Mouse (Mus musculus): ENCODE measurements around the gene Exoc6b. TPM values are rescaled to one million over a fixed set of nuclear protein-coding genes. Genes with fewer than 3 reads are reported as not detected.

Exoc6b gene
- polyA plus RNA-seq, 1 experiment from 2014 or later: 6.7 TPM

- TF ChIP-seq CTCF (IDR thresholded peaks at IDR 0.05; ENCODE audit: low read depth): no peak
- H3K4me1 ChIP-seq (replicated peaks; ENCODE audit: control insufficient read depth, insufficient read depth, low read length): peaks cover 12% of the 10 kb centered on the region; the same call in 1 of the 2 replicates
Observed at GRCm38 (mm10) chr6:84697474-84698287, 371.6 kb downstream of the Exoc6b start.

GRCm38 (mm10) chr6:84693844-84694243 is 375.5 kb downstream of the Exoc6b start:
- Histone ChIP-seq H3K9ac (ENCODE audit: low read depth, low read length) (no peak overlapping the region), H3K9me3 (ENCODE audit: control insufficient read depth) (no peaks in the 10 kb centered on the region), H3K4me1 (replicated peaks; ENCODE audit: control insufficient read depth, insufficient read depth, low read length) (peaks cover 8% of the 10 kb centered on the region; the same call in 1 of the 2 replicates), H3K4me3 (ENCODE audit: low read depth, low read length) (no peak overlapping the region), H3K27me3 (replicated peaks; ENCODE audit: control insufficient read depth, insufficient read depth, low read length) (no peaks in the 10 kb centered on the region), H3K27ac (ENCODE audit: low read depth, low read length) (no peak overlapping the region), H3K4me2 (replicated peaks; ENCODE audit: low read depth) (no peak overlapping the region), H3K36me3 (ENCODE audit: control insufficient read depth, insufficient read depth) (no peaks in the 10 kb centered on the region)
- 57% methylated on average over 4 of the region's 4 CpGs for WGBS
- ATAC-seq: no peak
- TF ChIP-seq CTCF (IDR thresholded peaks at IDR 0.05; ENCODE audit: low read depth): no peak

More at GRCm38 (mm10) chr6:84697474-84698287, 371.6 kb downstream of the Exoc6b start:
- H3K27me3 ChIP-seq (replicated peaks; ENCODE audit: control insufficient read depth, insufficient read depth, low read length): no peaks in the 10 kb centered on the region
- H3K4me3 ChIP-seq (ENCODE audit: low read depth, low read length): no peak overlapping the region
- no peak overlapping the region for H3K4me2 ChIP-seq (replicated peaks; ENCODE audit: low read depth)
- no peaks in the 10 kb centered on the region for H3K9me3 ChIP-seq (ENCODE audit: control insufficient read depth)
- H3K36me3 ChIP-seq (ENCODE audit: control insufficient read depth, insufficient read depth): no peaks in the 10 kb centered on the region
- 19% methylated on average over 9 of the region's 9 CpGs for WGBS
- H3K27ac ChIP-seq (ENCODE audit: low read depth, low read length): no peak overlapping the region
- ATAC-seq: peak; percentile 36; the same call in 1 of the 2 replicates
- H3K9ac ChIP-seq (ENCODE audit: low read depth, low read length): no peak overlapping the region

GRCm38 (mm10) chr6:84693204-84693603 is 376.1 kb downstream of the Exoc6b start:
- H3K4me1 ChIP-seq (replicated peaks; ENCODE audit: control insufficient read depth, insufficient read depth, low read length): peaks cover 8% of the 10 kb centered on the region; the same call in 1 of the 2 replicates
- no peak for ATAC-seq
- no peaks in the 10 kb centered on the region for H3K27me3 ChIP-seq (replicated peaks; ENCODE audit: control insufficient read depth, insufficient read depth, low read length)
- no peaks in the 10 kb centered on the region for H3K9me3 ChIP-seq (ENCODE audit: control insufficient read depth)
- no peak for TF ChIP-seq CTCF (IDR thresholded peaks at IDR 0.05; ENCODE audit: low read depth)
- H3K9ac ChIP-seq (ENCODE audit: low read depth, low read length): no peak overlapping the region
- no peak overlapping the region for H3K4me3 ChIP-seq (ENCODE audit: low read depth, low read length)
- no peak overlapping the region for H3K27ac ChIP-seq (ENCODE audit: low read depth, low read length)
- H3K4me2 ChIP-seq (replicated peaks; ENCODE audit: low read depth): no peak overlapping the region
- no peaks in the 10 kb centered on the region for H3K36me3 ChIP-seq (ENCODE audit: control insufficient read depth, insufficient read depth)
- 78% methylated on average over 2 of the region's 2 CpGs for WGBS

- no peak overlapping the region for H3K4me2 ChIP-seq (replicated peaks; ENCODE audit: low read depth)
- WGBS: 86% methylated on average over 3 of the region's 3 CpGs
- H3K9me3 ChIP-seq (ENCODE audit: control insufficient read depth): no peaks in the 10 kb centered on the region
- TF ChIP-seq CTCF (IDR thresholded peaks at IDR 0.05; ENCODE audit: low read depth): no peak
- H3K27ac ChIP-seq (ENCODE audit: low read depth, low read length): no peak overlapping the region
- H3K4me3 ChIP-seq (ENCODE audit: low read depth, low read length): no peak overlapping the region
- ATAC-seq: no peak
- H3K36me3 ChIP-seq (ENCODE audit: control insufficient read depth, insufficient read depth): no peaks in the 10 kb centered on the region
- peaks cover 3% of the 10 kb centered on the region; the same call in 1 of the 2 replicates for H3K4me1 ChIP-seq (replicated peaks; ENCODE audit: control insufficient read depth, insufficient read depth, low read length)
- H3K9ac ChIP-seq (ENCODE audit: low read depth, low read length): no peak overlapping the region
- H3K27me3 ChIP-seq (replicated peaks; ENCODE audit: control insufficient read depth, insufficient read depth, low read length): no peaks in the 10 kb centered on the region
Observed at GRCm38 (mm10) chr6:84691907-84692306, 377.4 kb downstream of the Exoc6b start.

GRCm38 (mm10) chr6:84677770-84678169 is 391.5 kb downstream of the Exoc6b start:
- Histone ChIP-seq H3K27me3 (replicated peaks; ENCODE audit: control insufficient read depth, insufficient read depth, low read length) (no peaks in the 10 kb centered on the region), H3K9ac (ENCODE audit: low read depth, low read length) (no peak overlapping the region), H3K4me1 (replicated peaks; ENCODE audit: control insufficient read depth, insufficient read depth, low read length) (no peaks in the 10 kb centered on the region), H3K27ac (ENCODE audit: low read depth, low read length) (no peak overlapping the region), H3K36me3 (ENCODE audit: control insufficient read depth, insufficient read depth) (no peaks in the 10 kb centered on the region), H3K9me3 (ENCODE audit: control insufficient read depth) (no peaks in the 10 kb centered on the region), H3K4me3 (ENCODE audit: low read depth, low read length) (no peak overlapping the region), H3K4me2 (replicated peaks; ENCODE audit: low read depth) (no peak overlapping the region)
- TF ChIP-seq CTCF (IDR thresholded peaks at IDR 0.05; ENCODE audit: low read depth): no peak
- 78% methylated on average over 3 of the region's 3 CpGs for WGBS
- ATAC-seq: no peak

- Histone ChIP-seq H3K4me2 (replicated peaks; ENCODE audit: low read depth) (no peak overlapping the region), H3K4me3 (ENCODE audit: low read depth, low read length) (no peak overlapping the region), H3K4me1 (replicated peaks; ENCODE audit: control insufficient read depth, insufficient read depth, low read length) (no peaks in the 10 kb centered on the region), H3K27me3 (replicated peaks; ENCODE audit: control insufficient read depth, insufficient read depth, low read length) (no peaks in the 10 kb centered on the region), H3K9me3 (ENCODE audit: control insufficient read depth) (0 out of 2 replicates have a peak, but pooled peaks cover 6% of the 10 kb centered on the region), H3K36me3 (ENCODE audit: control insufficient read depth, insufficient read depth) (no peaks in the 10 kb centered on the region), H3K9ac (ENCODE audit: low read depth, low read length) (no peak overlapping the region), H3K27ac (ENCODE audit: low read depth, low read length) (no peak overlapping the region)
- no peak for TF ChIP-seq CTCF (IDR thresholded peaks at IDR 0.05; ENCODE audit: low read depth)
- 94% methylated on average over 3 of the region's 3 CpGs for WGBS
- ATAC-seq: no peak
Observed at GRCm38 (mm10) chr6:84674936-84675335, 394.4 kb downstream of the Exoc6b start.
